Mouse (Mus musculus) cerebellum, adult 8-10 months (tissue): ENCODE measurements at regions not wholly inside any gene's neighbourhood (a gene's known extent, or its start where the extent isn't known, plus 50 kb on each side); places are given as distances from the start of the nearest gene placed in this dataset.

Experiments used
- DNase-seq: peaks from one replicate; pipeline ENCODE4 v3.0.0; 2022

DNA sequence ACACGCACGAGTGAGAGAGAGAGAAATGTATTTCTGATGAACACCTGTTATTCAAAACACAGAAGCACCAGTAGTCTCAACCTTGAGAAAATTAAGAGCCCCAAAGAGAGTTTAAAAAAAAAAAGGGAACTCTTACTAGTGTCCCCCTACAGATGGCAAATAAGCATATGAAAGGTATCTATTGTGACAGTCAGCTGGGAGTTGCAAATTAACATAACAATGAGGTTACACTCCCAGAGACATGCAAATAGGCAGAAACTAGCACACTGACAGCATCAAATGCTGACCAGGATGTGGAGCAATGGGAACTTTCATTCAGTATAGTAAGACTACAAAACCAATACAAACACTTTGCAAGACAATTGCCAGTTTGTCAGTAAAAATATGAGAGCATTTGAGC is 619.1 kb upstream of the Zeb2 start:
- DNase-seq: no peak

DNA sequence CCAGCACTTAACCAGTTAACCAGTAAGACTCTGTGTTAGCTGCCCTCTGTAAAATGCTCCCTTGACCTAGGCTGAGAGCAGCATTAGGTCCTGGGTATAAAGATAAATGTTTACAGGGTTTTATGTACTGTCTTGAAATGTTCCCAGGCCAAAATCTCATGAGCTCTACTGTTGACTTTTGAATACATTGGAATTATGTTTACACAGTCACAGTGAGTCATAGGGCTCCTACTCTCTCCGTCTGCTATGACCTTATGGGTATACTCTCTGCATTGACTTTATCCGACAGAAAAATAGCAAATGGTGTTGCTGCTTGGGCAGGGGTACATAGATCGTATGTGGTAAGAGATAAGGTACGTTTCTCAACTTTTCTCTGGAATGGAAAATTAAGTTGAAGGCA is 596.8 kb upstream of the Zeb2 start:
- DNase-seq: no peak

DNA sequence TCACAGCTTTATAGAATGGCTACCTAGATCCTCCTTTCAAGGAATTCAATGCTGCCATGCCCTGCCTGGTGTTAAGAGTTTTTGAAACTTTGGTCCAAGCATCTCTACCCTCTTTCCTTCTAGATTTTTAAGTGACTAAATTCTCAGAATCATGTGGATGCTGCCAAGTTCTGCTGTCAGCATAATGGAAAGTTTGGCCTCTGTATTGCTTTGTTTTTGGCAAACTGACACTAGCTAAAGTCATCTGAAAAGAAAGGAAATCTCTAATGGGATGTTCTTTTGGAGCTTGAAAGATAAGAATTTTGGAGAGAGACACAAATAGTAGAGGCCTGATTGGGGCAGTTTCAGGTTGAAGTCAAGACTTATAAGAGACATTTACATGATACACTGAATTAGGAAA is 589.8 kb upstream of the Zeb2 start:
- DNase-seq: no peak

DNA sequence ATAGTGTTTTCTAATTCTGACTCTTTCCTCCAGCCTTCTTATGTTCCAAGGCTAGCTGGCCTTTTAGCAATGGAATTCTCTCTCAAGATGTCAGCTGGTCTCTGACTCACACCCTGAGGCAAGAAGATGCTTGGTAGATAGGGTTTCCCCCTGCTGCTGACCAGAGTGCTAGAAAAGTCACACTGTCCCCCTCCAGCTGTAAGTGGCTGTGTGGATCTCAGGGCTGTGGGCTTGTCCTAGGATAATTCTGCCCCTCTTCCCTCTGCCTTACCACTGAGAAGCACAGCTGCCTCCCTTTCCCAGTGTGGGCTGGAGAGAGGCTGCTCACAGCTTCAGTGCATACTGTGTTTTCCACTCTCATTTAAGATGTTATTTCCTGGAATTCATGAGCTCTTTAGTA is 585.3 kb upstream of the Zeb2 start:
- no peak for DNase-seq

DNA sequence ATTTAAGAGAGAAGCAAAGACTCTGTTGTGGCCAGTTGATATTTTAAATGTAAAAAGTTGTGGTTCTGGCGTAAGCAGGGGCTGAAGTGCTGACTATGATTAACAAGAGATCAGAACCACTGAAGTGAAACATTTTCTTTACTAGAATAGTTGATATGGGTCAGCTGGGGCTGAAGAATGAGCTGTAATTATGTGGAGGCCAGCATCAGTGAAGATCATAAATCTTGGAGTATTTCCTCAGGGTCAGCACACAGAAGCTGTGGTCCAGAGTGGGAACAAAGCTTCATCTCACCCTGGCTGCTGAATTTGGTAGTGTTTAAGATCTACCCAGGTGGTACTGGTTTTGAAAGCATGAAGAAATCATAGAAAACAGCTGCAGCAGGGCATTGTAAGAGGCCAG is 583.4 kb upstream of the Zeb2 start:
- DNase-seq: no peak

DNA sequence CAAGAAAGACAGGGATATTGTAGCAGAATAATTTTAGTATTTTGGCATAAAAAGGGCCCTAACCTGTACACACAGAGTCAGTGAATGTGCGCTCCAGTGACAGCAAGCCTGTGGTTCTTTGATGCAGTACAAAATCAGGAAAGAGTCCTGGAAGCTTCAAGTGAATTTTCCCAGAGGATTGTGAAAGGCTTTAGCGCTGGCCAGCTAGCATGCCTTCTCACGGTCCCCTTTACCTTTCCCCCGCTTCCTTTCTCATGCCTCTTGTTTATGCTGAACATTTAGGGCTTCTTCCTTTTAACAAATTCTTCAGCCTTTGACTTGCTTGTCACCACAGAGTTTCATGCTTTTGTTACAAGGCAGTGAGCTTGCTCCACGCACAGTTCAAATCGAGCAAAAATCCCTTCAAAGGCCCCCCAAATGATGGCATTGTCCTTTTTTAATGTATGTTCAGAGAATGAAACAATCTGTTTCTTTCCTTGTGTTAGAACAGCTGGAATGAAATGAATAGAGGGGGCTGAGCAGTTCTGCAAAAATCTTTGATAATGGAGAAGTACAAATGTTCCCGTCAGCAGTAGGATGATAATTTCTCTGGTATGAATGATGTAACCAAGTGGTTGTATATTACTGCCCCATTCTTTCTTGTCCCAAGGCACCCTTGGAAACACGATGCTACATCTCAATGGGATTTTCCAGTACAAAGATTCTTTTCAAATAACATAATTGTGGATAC is 576.3 kb upstream of the Zeb2 start:
- DNase-seq: no peak

DNA sequence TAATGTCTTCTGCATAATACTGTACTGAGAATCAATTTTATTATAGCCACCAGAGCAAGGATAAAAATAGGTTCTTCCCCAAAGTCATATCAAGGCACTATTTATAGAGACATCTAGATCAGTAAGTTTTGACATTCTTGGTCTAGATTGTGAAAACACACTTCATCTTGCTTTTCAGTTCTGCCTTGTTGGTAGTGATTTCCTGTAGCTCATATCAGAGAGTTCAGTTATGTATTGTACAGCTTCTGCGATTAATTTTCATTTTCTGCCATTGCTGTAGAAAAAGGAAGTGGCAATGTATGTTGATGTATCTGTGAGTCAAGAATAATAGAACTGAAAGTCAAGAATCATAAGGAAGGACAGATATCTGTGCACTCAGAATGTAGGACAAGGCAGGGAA is 575.6 kb upstream of the Zeb2 start:
- no peak for DNase-seq

DNA sequence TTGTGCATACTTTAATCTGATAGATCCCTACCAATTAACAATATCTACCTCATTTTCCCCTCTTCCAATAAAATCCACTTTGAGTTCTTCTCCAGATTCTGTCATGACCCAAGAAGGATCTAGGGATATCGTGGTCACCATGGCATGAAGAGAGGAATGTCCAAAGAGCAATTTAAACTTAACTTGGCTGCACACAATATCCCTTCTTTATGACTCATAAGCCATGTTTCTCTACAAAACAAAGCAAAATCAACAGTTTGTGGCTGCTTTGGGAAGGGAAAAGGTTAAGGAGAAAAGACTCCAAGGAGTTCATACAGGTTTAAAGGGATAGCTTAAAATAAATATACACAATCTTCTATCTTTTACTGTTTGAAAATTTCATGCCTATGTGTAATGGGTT is 571.8 kb upstream of the Zeb2 start:
- no peak for DNase-seq

DNA sequence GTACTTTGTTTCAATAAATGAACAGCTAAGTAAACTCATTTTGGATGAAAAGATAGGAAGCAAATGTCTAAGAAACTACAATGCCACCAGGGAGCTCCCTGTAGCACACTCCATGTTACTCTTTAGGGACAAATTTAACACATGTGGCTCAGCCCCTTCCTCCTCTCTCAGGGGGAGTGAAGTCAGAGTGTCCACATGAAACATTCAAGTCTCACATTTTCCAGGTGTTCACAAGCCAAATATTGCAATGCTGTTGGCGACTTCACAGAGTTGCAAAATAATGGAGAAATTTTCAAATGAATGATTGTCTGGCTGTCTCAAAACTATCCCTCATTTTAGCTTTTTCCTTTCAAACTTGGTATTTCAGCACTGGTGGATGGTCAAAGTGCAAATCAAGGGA is 564.1 kb upstream of the Zeb2 start:
- no peak for DNase-seq

DNA sequence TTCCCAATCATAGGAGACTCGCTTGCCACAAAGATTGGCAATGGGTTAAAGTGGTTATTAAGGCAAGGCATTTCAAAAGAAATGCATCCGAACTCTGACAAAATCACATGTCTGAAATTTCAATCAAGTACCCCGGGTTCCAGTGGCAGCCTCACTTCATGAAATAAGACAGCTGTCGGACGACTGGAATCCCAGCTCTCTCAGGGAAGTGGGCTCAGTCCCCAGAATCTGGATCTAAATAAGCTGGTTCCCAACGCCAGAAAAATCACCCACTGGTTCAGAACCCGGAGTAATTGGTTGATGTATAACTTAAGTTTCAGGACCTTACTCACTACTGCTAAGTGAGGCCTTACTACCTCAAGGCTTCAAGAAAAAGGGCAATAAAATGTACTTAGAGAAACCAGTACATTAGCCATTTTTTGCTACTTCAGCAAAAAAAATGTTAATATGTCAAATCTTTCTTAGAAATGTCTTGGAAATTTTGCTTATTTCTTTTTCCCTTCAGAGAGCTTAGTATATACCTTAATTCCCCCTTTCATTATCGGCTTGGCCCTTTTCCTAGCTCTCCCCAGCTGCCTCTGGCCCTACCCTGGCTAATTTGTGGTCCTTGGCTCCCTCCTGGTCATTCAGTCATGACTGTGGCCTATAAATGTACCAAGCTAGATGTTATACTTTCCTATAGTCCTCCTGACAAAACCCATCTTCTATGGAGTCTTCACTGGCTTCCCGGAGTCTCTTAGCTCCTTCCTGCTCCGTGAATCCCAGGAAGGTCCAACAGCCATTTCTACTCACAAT is 562.1 kb upstream of the Zeb2 start:
- DNase-seq: no peak

DNA sequence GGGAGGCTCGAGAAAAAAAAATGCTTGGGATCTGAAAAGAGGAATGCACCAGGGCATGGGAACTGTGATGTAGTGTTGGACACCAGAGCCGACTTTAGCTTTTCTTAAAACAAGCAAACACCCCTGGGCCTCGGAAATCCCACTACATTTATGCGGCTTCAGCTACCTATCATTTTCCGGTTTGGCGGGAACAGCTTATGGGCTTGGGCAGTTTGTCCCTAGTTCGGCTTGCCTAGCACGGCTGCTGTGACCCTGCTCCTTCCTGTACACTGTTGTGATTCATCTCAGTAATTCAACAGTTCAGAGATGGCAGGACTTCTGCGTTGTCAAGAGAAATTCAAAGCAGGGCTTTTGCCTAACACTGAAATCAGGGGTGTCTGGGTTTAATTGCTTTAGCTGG is 561.5 kb upstream of the Zeb2 start:
- DNase-seq: no peak

DNA sequence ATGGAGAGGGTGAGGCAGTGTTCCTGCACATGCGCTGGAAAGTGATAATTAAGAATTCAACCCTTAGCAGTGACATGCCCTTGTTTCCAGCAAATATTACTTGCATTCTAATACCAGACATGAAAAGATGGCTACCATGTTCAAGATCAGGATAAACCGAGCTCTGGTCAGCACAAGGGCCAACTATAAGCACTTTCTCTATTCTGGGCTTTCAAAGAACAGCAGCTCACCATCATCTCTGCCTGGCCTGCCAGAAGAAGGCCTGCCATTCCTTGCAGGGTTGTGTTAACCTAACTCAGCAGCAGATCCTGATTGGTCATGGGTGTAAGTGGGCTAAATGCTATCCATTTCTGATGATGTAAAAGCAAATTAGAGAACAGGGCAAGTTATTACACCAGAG is 558.6 kb upstream of the Zeb2 start:
- DNase-seq: no peak

DNA sequence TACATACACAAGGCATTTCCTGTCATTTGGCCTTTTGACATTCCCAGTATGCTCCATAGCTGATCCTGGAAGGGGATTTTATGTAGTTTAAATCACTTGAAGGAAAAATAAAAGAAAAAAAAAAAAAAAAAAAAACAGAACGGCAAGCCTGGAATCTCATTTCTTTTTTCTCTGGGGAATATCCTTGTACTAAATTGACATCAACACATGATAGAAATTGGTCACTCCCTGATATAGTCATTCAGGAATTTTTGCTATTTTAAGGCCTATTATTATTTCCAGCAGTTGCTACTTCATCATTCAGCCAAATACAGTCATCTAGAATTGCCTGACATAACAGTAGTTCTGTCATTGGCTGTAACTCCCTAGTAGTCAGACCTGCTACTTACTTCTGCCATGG is 538.8 kb upstream of the Zeb2 start:
- no peak for DNase-seq

DNA sequence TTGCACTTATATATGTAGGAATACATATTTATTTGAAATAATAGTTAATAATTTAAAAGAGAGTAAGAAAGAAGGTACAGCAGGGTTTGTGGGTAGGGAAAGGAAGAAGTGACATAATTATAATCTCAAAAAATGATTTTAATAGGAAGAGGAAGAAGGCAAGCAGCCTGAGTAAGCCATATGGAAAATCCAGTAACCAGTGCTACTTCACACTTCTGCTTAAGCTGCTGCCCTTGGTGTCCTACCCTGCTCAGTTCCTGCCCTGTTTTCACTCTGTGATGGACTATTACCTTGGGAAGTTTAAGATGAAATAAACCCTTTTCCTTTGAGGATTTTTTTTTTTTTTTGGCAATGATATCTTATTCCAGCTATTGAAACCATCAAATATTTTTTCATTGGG is 537.5 kb upstream of the Zeb2 start:
- DNase-seq: no peak

DNA sequence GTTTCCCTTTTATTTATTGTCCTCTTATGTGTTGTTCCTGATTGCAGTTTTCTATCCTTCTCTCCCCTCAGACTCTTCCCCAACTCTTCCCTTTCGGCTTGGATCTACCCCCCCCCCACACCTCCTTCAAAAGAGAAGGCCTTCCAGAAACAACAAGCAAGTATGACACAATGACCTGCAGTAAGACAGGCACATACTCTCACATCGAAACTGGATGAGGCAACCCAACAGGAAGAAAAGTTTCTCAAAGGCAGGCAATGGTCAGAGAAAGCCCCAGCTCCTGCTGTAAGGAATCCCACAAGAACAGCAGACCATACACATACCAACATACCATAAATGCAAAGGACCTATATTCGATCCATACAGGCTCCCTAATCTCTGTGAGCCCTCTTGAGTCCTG is 535.8 kb upstream of the Zeb2 start:
- no peak for DNase-seq

DNA sequence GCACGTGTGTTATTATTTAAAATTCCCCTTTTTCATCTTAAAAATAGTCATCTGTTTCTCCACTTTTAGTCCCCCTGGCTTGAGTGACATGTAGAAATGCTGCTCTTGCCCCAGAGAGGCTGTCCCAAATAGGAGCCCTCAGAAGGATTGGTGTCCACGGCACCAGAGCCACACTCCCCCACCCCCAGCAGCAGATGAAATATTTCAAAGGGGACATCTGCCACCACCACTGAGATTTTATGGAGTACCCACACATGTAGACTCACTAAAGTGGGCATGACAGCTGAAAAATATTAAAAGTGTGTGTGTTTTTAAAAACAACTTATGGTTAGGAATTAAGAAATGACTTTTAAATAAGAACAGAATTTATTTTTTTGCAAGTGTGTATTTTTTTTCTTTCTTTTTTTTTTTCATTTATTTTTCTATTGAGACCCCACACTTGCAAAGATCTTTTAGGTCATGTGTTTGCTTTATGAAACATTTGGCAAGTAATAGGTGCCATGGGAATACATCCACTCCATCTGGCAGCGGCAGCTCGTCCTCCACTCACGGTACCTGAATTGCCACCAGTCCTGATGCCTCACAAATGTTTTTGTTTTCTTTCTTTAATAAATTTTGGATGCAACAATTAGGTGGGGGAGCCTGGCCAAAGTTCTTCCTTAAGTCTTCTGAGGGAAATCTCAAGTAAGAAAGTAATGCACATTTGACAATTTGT is 533.2 kb upstream of the Zeb2 start:
- DNase-seq: no peak

DNA sequence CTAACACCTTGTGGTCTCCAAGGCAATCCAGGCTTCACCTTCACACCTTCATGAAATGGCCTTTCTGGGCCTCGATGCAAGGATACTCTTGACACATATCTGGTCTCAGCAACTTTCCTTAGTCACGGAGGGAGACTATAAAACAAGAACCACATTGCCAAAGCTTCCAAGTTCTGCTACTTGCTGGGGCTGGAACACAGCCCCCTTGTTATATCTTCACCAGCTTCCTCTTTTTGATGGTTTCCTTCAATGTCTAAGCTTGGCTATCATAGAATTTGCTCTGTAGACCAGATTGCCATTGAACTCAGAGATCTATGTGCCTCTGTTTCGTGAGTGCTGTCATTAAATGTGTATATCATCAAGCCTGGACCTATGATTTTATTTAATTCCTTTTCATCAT is 530.7 kb upstream of the Zeb2 start:
- DNase-seq: no peak

DNA sequence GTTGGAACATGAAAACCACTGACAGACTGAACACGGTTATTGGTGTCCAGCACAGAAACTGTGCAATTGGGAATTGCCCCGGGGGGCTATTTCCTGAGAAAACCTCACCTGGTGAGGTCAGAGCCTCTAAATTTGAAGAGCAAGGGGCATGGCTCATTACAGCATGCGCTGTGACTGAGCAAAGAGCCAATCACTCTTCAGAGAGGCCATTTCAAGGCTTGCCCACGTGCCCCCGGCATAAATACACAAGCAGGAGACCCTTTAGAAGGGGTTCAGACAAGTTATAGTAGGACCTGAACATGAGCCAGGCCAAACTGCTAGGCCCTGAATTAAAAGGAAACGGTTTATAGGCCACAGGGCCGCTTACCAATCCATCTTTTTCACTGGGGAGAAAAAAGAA is 512.9 kb upstream of the Zeb2 start:
- no peak for DNase-seq

DNA sequence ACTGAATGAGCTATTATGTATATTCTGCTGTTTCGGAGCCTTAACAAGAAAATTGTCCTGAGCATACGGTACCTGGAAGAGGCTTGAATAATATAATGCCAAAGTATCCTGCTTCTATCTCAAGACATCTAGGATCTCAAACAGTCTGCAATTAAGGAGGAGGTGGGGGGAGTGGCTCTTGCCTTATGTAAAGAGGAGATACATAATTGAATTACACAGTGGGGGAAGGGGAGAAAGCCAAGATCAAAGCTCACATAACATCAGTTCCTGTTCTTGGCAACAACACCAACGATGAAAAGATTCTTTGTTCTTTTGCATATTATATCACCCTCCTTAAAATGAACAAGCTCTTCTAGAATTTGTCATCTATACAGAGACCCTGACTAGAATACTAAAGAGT is 512.4 kb upstream of the Zeb2 start:
- DNase-seq: no peak

DNA sequence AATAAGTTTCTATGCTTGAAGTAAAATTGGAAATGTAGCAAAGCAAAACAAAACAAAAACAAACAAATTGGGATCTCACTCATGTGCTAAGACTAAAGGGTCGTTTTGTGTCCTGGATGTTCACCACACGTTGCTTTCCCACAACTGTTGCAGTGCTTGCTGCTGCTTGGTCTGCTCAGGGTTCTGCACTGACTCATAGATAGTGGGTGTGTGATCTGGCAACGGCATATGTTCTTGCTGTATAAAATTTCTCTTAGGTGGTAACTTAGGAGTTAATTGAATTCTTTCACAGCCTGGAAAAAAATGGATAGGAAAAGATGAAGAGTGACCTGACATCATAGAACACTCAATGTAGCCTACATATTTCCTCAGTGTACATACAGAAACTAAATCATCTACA is 505.9 kb upstream of the Zeb2 start:
- DNase-seq: no peak

DNA sequence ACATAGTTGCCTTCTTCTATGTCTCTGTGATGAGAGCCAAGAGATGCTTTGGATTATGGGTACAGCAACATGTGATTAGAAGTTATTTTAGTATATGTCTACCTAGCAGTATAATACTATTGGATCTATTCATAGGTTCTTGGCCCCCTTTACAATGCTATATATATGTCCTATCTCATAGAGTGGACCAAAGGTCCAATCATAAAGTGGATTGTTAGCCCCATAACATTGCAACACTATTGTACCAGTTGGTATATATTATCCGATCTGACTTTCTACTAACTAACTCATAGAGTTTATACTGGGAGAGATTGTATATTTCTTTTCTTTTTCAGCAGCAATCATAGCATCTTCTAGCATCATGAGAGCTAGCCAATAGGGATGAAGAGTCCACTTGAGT is 491.7 kb upstream of the Zeb2 start:
- DNase-seq: no peak

DNA sequence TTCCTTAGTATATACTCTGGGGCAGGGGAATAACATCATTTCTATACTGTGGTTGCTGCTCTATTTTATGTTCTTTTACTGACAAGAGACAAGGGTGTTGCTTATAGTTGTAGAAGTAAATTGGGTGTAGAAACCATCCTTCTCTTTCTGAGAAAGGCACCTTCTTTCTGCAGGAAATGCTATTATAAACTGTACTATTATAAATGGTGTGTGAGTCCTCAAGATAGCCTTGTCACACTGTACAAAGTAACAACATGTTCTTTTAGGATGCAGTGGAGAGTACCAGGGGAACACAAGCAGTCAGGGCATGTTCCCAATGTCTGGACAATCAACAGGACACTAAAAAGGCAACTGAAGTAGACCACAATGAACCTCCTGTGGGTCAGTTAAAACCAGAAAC is 490.2 kb upstream of the Zeb2 start:
- DNase-seq: no peak

DNA sequence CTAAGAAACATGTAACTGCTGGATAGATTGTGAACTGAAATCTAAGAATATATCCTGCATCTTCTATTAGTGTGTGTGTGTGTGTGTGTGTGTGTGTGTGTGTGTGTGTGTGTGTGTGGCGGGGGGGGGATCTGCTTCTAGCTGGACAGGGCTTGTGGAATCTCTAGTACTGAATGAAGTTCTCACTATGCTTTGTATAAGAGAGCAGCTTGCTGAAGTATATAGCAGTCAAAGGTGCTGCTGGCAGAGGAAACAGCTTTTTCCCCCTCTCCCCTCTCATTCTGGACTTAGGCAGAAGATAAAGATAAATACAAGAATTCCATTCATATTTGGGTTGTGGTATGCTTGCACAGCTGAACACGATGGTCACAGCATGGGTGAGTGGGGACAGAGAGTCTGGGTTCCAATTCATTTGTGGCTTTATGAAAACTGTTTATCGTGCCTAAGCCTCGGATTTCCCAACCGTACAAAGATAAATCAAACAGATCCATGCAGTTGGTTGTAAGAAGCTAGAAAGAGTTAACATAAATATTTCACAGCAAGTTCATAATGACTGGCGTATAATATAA is 484.2 kb upstream of the Zeb2 start:
- DNase-seq: no peak

DNA sequence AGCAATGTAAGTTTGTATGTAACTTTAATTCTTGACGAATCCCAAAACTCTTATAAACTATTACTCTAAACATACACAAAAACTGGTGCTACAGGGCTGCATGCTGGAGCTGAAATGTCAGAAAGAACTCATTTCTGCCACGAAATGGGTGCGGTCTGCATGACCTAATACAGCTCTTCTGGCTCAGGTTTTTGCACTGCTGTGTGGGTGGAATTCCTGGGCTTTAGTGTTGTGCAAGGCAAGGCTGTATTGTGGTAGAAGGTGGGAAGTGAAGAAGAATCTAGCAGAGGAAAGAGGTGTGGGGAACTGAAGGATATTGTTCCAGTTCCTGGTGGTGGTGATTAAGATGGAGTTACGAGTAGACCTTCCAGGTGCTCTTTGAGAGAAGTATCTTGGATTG is 476.6 kb upstream of the Zeb2 start:
- DNase-seq: no peak
